Mouse (Mus musculus): ENCODE measurements around the gene 4932438A13Rik.
A peak's percentile ranks its signal among the peaks of the same experiment; 100 is the strongest.

Gene 4932438A13Rik

DNA sequence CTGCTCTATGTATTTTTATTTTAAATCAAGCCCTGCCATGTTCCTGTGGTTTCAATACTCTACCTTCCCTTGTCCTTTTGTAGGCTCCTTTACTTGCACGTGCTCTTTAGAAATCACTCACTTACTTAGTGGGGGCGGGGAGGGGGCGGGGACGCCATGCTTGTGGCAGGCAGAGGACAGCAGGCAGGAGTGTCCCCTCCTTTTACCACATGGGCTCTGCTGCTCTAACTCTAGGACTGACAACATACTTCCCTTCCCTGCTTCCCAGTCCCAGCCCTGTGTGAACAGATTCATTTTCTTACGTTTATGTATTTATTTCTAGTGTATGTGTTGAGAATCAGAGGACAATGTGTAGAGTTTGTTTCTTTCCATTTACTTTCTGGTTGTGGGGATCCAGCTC, 78.7 kb downstream of the 4932438A13Rik start:
- DNase-seq = no peak

DNA sequence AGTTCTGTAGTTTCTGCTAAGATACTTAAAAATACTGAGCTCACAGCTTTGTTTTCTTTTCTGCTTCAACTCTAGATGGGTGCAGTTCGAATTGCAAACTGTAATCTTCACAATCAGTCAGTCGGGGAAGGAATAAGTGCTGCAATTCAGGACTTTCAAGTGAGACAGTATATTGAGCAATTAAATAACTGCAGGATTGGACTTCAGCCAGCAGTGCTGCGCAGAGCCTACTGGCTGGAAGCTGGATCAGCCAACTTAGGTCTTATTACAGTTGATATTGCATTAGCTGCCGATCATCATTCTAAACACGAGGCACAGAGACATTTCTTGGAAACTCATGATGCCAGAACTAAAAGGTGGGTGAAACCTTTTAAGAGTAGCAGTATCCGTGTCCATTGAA, 79.2 kb downstream of the 4932438A13Rik start:
- DNase-seq = no peak

GRCm38 (mm10) chr3:36943706-36944105, 80.8 kb downstream of the 4932438A13Rik start:
- DNase-seq = no peak

GRCm38 (mm10) chr3:37037979-37038378, 175.1 kb downstream of the 4932438A13Rik start:
- no peak for DNase-seq

DNA sequence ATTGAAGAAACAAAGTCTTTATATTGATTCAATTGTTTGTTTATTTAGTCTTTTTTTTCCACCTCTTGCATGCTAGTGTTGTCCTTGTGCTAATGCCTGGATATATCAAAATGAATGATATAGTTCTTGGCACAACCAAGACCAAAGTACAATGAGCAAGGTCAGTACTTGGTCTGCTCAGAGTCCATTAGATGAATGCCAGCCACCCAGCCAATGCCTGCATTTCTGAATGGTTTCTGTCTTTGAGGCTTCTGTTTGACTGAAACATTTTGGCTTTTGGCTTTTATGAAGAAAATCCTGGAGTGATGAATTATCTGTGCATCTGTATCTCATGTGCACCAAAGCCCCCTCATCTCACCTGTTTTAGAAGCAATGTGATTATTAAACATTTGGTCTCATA, 176.9 kb downstream of the 4932438A13Rik start:
- DNase-seq = peak; percentile 11 to 13

DNA sequence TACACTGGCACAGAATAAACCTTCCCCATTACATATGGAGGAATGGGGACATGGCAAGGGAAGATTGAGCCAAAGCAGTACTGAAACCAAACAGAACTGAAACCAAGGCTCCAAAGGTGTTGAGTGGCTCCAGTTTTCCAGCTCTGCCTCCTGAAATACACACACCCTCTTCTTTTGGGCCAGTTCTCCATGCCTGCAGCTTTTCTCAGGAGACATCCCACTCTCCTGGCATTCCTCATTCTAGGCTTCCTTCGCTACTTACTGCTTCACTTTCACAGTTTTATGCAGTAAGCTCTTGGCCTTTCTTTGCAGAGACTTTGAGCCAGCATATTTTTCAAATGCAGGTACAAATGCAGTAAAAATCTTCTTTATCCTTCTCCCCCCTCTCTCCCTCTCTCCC, 188.6 kb downstream of the 4932438A13Rik start:
- DNase-seq = no peak

- no peak for DNase-seq
These were observed 200.5 kb downstream of the 4932438A13Rik start, which contains the start of gene Adad1 for GRCm38 (mm10) chr3:37063406-37063805. Adad1 (plus strand) TSS chr3:37063527.

GRCm38 (mm10) chr3:37073211-37073610, 210.3 kb downstream of the 4932438A13Rik start:
- DNase-seq = peak; percentile 57 to 76

DNA sequence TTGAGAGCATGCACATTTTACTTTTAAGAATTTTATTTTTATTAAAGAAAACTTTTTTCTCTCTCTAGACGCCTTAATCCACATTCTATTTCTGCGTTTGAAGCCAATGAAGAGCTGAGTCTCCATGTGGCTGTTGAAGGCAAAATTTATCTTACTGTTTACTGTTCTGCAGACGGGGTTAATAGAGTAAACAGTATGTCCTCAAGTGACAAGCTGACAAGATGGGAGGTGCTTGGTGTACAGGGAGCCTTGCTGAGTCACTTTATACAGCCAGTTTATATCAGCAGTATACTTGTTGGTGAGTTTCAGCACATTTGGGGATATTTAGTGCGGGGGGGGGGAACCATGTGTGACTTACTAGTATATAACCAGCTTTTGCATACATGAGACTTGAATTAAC, 222.0 kb downstream of the 4932438A13Rik start:
- no peak for DNase-seq

GRCm38 (mm10) chr3:37090721-37091120, 227.8 kb downstream of the 4932438A13Rik start:
- no peak for DNase-seq

All from kidney, adult 8-10 months (tissue).